In genomic region chr17:3933208-3933607, GRCm38 (mm10) we compare ENCODE assay signal across 25 mouse cellular contexts.
"Had no signal": no experiment of that assay in that cellular context is flagged by ENCODE, and none has a peak within 500 bp of the region (broad histone marks: within the 10 kb centered on the region; RNA-seq: fewer than 3 reads in every experiment).

No protein-coding gene starts in this region.

- H3K36me3 ChIP-seq: heart, embryonic 13.5 days; heart, embryonic 15.5 days; kidney, embryonic 15.5 days; limb, embryonic 13.5 days; limb, embryonic 15.5 days; liver, embryonic 12.5 days had no signal

- H3K4me2 ChIP-seq: heart, embryonic 11.5 days; heart, embryonic 13.5 days; heart, embryonic 15.5 days; hindbrain, embryonic 14.5 days; kidney, embryonic 15.5 days; limb, embryonic 13.5 days; limb, embryonic 15.5 days; liver, embryonic 12.5 days had no signal

- H3K9me3 ChIP-seq: heart, embryonic 13.5 days; heart, embryonic 15.5 days; kidney, embryonic 15.5 days; limb, embryonic 13.5 days; limb, embryonic 15.5 days; liver, embryonic 12.5 days had no signal

- H3K4me1 ChIP-seq: heart, embryonic 13.5 days; heart, embryonic 15.5 days; kidney, embryonic 15.5 days; limb, embryonic 13.5 days; limb, embryonic 15.5 days; liver, embryonic 12.5 days had no signal

- ATAC-seq: hindbrain, embryonic 16.5 days; intestine, embryonic 16.5 days; liver, embryonic 12.5 days had no signal

- H3K27ac ChIP-seq: heart, adult 2 months; heart, embryonic 13.5 days; heart, embryonic 15.5 days; hindbrain, embryonic 14.5 days; kidney, embryonic 15.5 days; kidney, postnatal 0 days; limb, embryonic 13.5 days; limb, embryonic 15.5 days; liver, embryonic 12.5 days had no signal

- H3K9ac ChIP-seq: heart, embryonic 13.5 days; heart, embryonic 15.5 days; hindbrain, embryonic 14.5 days; kidney, embryonic 15.5 days; limb, embryonic 13.5 days; limb, embryonic 15.5 days; liver, embryonic 12.5 days had no signal

- H3K27me3 ChIP-seq: heart, embryonic 13.5 days; heart, embryonic 15.5 days; kidney, embryonic 15.5 days; limb, embryonic 13.5 days; limb, embryonic 15.5 days; liver, embryonic 12.5 days had no signal

- DNase-seq: gastrocnemius, postnatal 14 days; gastrocnemius, postnatal 36 days; heart, adult 11 months; heart, adult 2 months; heart, postnatal 14 days; heart, postnatal 36 days; kidney, adult 11 months; kidney, adult 2 months; kidney, adult 9 months; kidney, postnatal 14 days; kidney, postnatal 36 days; layer of hippocampus, adult 9-11 months; layer of hippocampus, postnatal 36 days; left cerebral cortex, postnatal 4 days had no signal

- H3K4me3 ChIP-seq: heart, adult 2 months; heart, embryonic 13.5 days; heart, embryonic 15.5 days; kidney, embryonic 15.5 days; limb, embryonic 13.5 days; limb, embryonic 15.5 days; liver, embryonic 12.5 days had no signal
